In genomic region chr2:119758101-119758843, GRCm38 (mm10) we compare ENCODE assay signal across 8 mouse cellular contexts. TPM values are rescaled to one million over a fixed set of nuclear protein-coding genes. Genes with fewer than 3 reads are reported as not detected.
A peak's percentile ranks its signal among the peaks of the same experiment; 100 is the strongest.
DNase-seq lines count a peak whose midpoint lies in the region; ATAC-seq and TF ChIP-seq lines count a peak whose summit lies in the region.

No protein-coding gene starts in this region.

- H3K9me3 ChIP-seq in hindbrain, embryonic 16.5 days (ENCODE audit: control insufficient read depth, low read length): no peaks in the 10 kb centered on the region
- no peaks in the 10 kb centered on the region for H3K9me3 ChIP-seq in liver, postnatal 0 days (ENCODE audit: low read length)
- H3K9me3 ChIP-seq in neural tube, embryonic 15.5 days (replicated peaks): no peaks in the 10 kb centered on the region

- peak overlapping the region; percentile 34 for H3K4me3 ChIP-seq in embryonic fibroblast, embryonic 13.5 days (ENCODE audit: insufficient read depth, low read length)
- H3K4me3 ChIP-seq in hindbrain, embryonic 16.5 days (ENCODE audit: low read length): peak overlapping the region; percentile 75
- peak overlapping the region; percentile 62 for H3K4me3 ChIP-seq in liver, postnatal 0 days (ENCODE audit: low read depth, low read length)
- H3K4me3 ChIP-seq in neural tube, embryonic 15.5 days (replicated peaks): peak overlapping the region; percentile 64

- no peak for TF ChIP-seq EP300 in liver, postnatal 0 days (IDR thresholded peaks at IDR 0.05; ENCODE audit: low read depth)

- H3K9ac ChIP-seq in hindbrain, embryonic 16.5 days (ENCODE audit: low read depth, low read length): peak overlapping the region; percentile 70
- peak overlapping the region; percentile 55 for H3K9ac ChIP-seq in liver, postnatal 0 days (replicated peaks)
- peak overlapping the region; percentile 57 for H3K9ac ChIP-seq in neural tube, embryonic 15.5 days (replicated peaks)

- intact Hi-C loops in heart, postnatal 25 days (cut with DNase I): no loop called here

- under 1% methylated on average over 40 of the region's 77 CpGs for WGBS in hindbrain, embryonic 16.5 days
- 2% methylated on average over 43 of the region's 77 CpGs for WGBS in liver, postnatal 0 days (ENCODE audit: insufficient replicate concordance)
- 1% methylated on average over 62 of the region's 77 CpGs for WGBS in neural tube, embryonic 15.5 days

- no peak for TF ChIP-seq CTCF in embryonic fibroblast, embryonic 13.5 days (IDR thresholded peaks at IDR 0.05; ENCODE audit: borderline replicate concordance, insufficient read depth, low read length)
- TF ChIP-seq CTCF in liver, postnatal 0 days (IDR thresholded peaks at IDR 0.05; ENCODE audit: low read depth): no peak

- TF ChIP-seq POLR2A in embryonic fibroblast, embryonic 13.5 days (IDR thresholded peaks at IDR 0.05; ENCODE audit: low read depth, low read length): no peak

- peak overlapping the region; percentile 99 for H3K4me2 ChIP-seq in hindbrain, embryonic 16.5 days (ENCODE audit: low read length)
- peak overlapping the region; percentile 96 for H3K4me2 ChIP-seq in liver, postnatal 0 days (ENCODE audit: low read depth, low read length)
- H3K4me2 ChIP-seq in neural tube, embryonic 15.5 days: peak overlapping the region; percentile 99

- peak; percentile 31; the same call in 1 of the 2 replicates for ATAC-seq in hindbrain, embryonic 16.5 days
- ATAC-seq in liver, postnatal 0 days: peak; percentile 48; the same call in 1 of the 2 replicates
- peak; percentile 32 for ATAC-seq in neural tube, embryonic 15.5 days (ENCODE audit: low FRiP score)

- no peaks in the 10 kb centered on the region for H3K36me3 ChIP-seq in hindbrain, embryonic 16.5 days (ENCODE audit: control insufficient read depth, insufficient read depth, low read length)
- H3K36me3 ChIP-seq in liver, postnatal 0 days (replicated peaks; ENCODE audit: insufficient read depth, low read length): no peaks in the 10 kb centered on the region
- peaks cover 2% of the 10 kb centered on the region; the same call in 1 of the 2 replicates for H3K36me3 ChIP-seq in neural tube, embryonic 15.5 days

- no peak overlapping the region for H3K27ac ChIP-seq in embryonic fibroblast, embryonic 13.5 days (ENCODE audit: insufficient read depth, low read length)
- no peak overlapping the region for H3K27ac ChIP-seq in hindbrain, embryonic 16.5 days (ENCODE audit: low read depth, low read length)
- no peak overlapping the region for H3K27ac ChIP-seq in liver, postnatal 0 days (ENCODE audit: low read depth)
- H3K27ac ChIP-seq in neural tube, embryonic 15.5 days (replicated peaks): no peak overlapping the region

- peaks cover 42% of the 10 kb centered on the region for H3K27me3 ChIP-seq in hindbrain, embryonic 16.5 days (replicated peaks; ENCODE audit: control insufficient read depth, insufficient read depth, low read length)
- peaks cover 41% of the 10 kb centered on the region for H3K27me3 ChIP-seq in liver, postnatal 0 days (ENCODE audit: insufficient read depth, low read length)
- H3K27me3 ChIP-seq in neural tube, embryonic 15.5 days (replicated peaks): peaks cover 62% of the 10 kb centered on the region

- no peaks in the 10 kb centered on the region for H3K4me1 ChIP-seq in embryonic fibroblast, embryonic 13.5 days (ENCODE audit: control insufficient read depth, insufficient read depth, low read length)
- H3K4me1 ChIP-seq in hindbrain, embryonic 16.5 days (ENCODE audit: control insufficient read depth, insufficient read depth, low read depth, low read length): peaks cover 13% of the 10 kb centered on the region
- peaks cover 10% of the 10 kb centered on the region for H3K4me1 ChIP-seq in liver, postnatal 0 days (ENCODE audit: insufficient read depth)
- H3K4me1 ChIP-seq in neural tube, embryonic 15.5 days: peaks cover 15% of the 10 kb centered on the region

- DNase-seq in heart, adult 11 months: peak; percentile 79
- no peak for DNase-seq in heart, postnatal 25 days (ENCODE audit: low spot score)
- peak; percentile 46 to 59 for DNase-seq in adrenal gland, postnatal 36 days
- DNase-seq in liver, postnatal 0 days: peak; percentile 34
- no peak for DNase-seq in frontal cortex, postnatal 25 days (ENCODE audit: low spot score in 2 of 2)

RNA-seq across cellular contexts. Expression of gene Ltk, which starts 2.0 kb away (rescaled TPM):
- not detected for total RNA-seq in heart, postnatal 25 days (2021)
- total RNA-seq in adrenal gland, postnatal 36 days (2021): under 1 TPM; 0.79 to 0.86 TPM
- not detected in 2 replicates for polyA plus RNA-seq in embryonic fibroblast, embryonic 13.5 days (2011; ENCODE audit: insufficient read length, low read depth, missing spikeins)
- polyA plus RNA-seq in hindbrain, embryonic 16.5 days (2015; fragmentation: Nextera tagmentation; extraction: Ambion mirVana): 1.6 and 1.7 TPM in 2 replicates
- polyA plus RNA-seq in liver, postnatal 0 days (2015; fragmentation: Nextera tagmentation; extraction: Ambion mirVana): 0.13 and 0.16 TPM in 2 replicates
- polyA plus RNA-seq in neural tube, embryonic 15.5 days (2015; fragmentation: Nextera tagmentation; extraction: Ambion mirVana): 1.9 and 2.5 TPM in 2 replicates

RNA-seq across cellular contexts. Expression of gene Itpka, which starts 16.1 kb away (rescaled TPM):
- under 1 TPM; 0.57 to 0.78 TPM for total RNA-seq in heart, postnatal 25 days (2021)
- total RNA-seq in adrenal gland, postnatal 36 days (2021): 1 to 10 TPM; 3.0 to 3.2 TPM
- not detected in 2 replicates for polyA plus RNA-seq in embryonic fibroblast, embryonic 13.5 days (2011; ENCODE audit: insufficient read length, low read depth, missing spikeins)
- polyA plus RNA-seq in hindbrain, embryonic 16.5 days (2015; fragmentation: Nextera tagmentation; extraction: Ambion mirVana): 0.14 and 0.54 TPM in 2 replicates
- 2.7 and 3.6 TPM in 2 replicates for polyA plus RNA-seq in liver, postnatal 0 days (2015; fragmentation: Nextera tagmentation; extraction: Ambion mirVana)
- 0.24 and 1.0 TPM in 2 replicates for polyA plus RNA-seq in neural tube, embryonic 15.5 days (2015; fragmentation: Nextera tagmentation; extraction: Ambion mirVana)

RNA-seq across cellular contexts. Expression of gene Rpap1, which starts 29.1 kb away (rescaled TPM):
- total RNA-seq in heart, postnatal 25 days (2021): 10 to 100 TPM; 13.7 to 14.2 TPM
- total RNA-seq in adrenal gland, postnatal 36 days (2021): 10 to 100 TPM; 13.4 to 17.8 TPM
- 12.2 and 13.0 TPM in 2 replicates for polyA plus RNA-seq in embryonic fibroblast, embryonic 13.5 days (2011; ENCODE audit: insufficient read length, low read depth, missing spikeins)
- polyA plus RNA-seq in hindbrain, embryonic 16.5 days (2015; fragmentation: Nextera tagmentation; extraction: Ambion mirVana): 16.5 and 19.4 TPM in 2 replicates
- 3.7 and 3.9 TPM in 2 replicates for polyA plus RNA-seq in liver, postnatal 0 days (2015; fragmentation: Nextera tagmentation; extraction: Ambion mirVana)
- 16.2 and 19.7 TPM in 2 replicates for polyA plus RNA-seq in neural tube, embryonic 15.5 days (2015; fragmentation: Nextera tagmentation; extraction: Ambion mirVana)

RNA-seq across cellular contexts. Expression of gene Tyro3, which starts 39.3 kb away (rescaled TPM):
- 1 to 10 TPM; 1.2 to 1.3 TPM for total RNA-seq in heart, postnatal 25 days (2021)
- total RNA-seq in adrenal gland, postnatal 36 days (2021): 1 to 10 TPM; 3.5 to 4.7 TPM
- polyA plus RNA-seq in embryonic fibroblast, embryonic 13.5 days (2011; ENCODE audit: insufficient read length, low read depth, missing spikeins): 17.8 and 19.9 TPM in 2 replicates
- polyA plus RNA-seq in hindbrain, embryonic 16.5 days (2015; fragmentation: Nextera tagmentation; extraction: Ambion mirVana): 28.5 and 30.0 TPM in 2 replicates
- polyA plus RNA-seq in liver, postnatal 0 days (2015; fragmentation: Nextera tagmentation; extraction: Ambion mirVana): 0.26 and 0.30 TPM in 2 replicates
- polyA plus RNA-seq in neural tube, embryonic 15.5 days (2015; fragmentation: Nextera tagmentation; extraction: Ambion mirVana): 19.2 and 20.7 TPM in 2 replicates

Comparison
In these comparisons a context has a peak if more than half of its experiments do, and no peak if none do; other contexts are left out.
1. DNase-seq: peak in heart, adult 11 months (single experiment), adrenal gland, postnatal 36 days (2 of 2) and liver, postnatal 0 days (single experiment); none in heart, postnatal 25 days (single experiment) and frontal cortex, postnatal 25 days (0 of 2).
2. Peak in every context shown above with its lines, with median percentiles within 50 percentile points of each other: H3K4me3 ChIP-seq, ATAC-seq, H3K4me2 ChIP-seq and H3K9ac ChIP-seq.